Mouse (Mus musculus): ENCODE measurements around the gene Tbc1d1.

GRCm38 (mm10) chr5:64263348-64263747 is 107.2 kb downstream of the Tbc1d1 start:
- TF ChIP-seq POLR2A (IDR thresholded peaks at IDR 0.05; ENCODE audit: low read depth, low read length) = no peak
- TF ChIP-seq CTCF (IDR thresholded peaks at IDR 0.05; ENCODE audit: extremely low read depth, insufficient read length, insufficient replicate concordance, low read depth, low read length) = no peak

All from small intestine, adult 2 months (tissue).